Mouse (Mus musculus): Measurements from ENCODE around the gene Kif22. TPM values are rescaled to one million over a fixed set of nuclear protein-coding genes. Genes with fewer than 3 reads are reported as not detected.
A peak's percentile ranks its signal among the peaks of the same experiment; 100 is the strongest.

The Kif22 gene
- total and polyA plus RNA-seq, 3 experiments: 57.7 to 298 (median 119) TPM

DNA sequence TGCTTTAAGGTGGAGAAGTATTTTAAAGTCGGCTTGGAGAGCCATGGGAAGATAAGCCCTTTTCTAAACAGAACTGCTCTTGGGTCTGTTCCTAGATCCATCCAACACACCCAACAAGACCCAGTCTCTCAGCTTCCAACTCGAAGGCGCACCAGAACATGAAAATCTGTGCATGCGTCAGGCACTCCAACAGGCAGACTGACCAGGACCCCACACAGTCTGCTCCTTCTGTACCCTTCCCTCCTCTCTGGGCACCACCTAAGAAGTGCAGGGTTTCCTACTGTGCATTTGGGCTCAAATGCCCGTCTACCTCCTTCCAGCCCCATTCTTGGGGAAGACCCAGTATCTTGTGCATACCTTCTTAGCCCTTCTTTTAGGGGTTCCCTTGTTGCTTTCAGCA, 21.8 kb downstream of the Kif22 start:
- TF ChIP-seq ZMIZ1 (IDR thresholded peaks at IDR 0.05; ENCODE audit: low read depth, low read length) (0 out of 2 replicates have a peak, but pooled peaks have one; percentile 6), MAFK (IDR thresholded peaks at IDR 0.05; ENCODE audit: borderline replicate concordance, low read depth, low read length) (no peak)
- H3K4me1 ChIP-seq (ENCODE audit: control insufficient read depth in 1 of 2, insufficient read depth in 2 of 2, low read length in 2 of 2): peaks cover 0 to 17% of the 10 kb centered on the region in 2 experiments; a peak in 3 of 4 replicates
- no peaks in the 10 kb centered on the region for H3K27me3 ChIP-seq (ENCODE audit: control insufficient read depth in 1 of 2, insufficient read depth in 2 of 2, low read length in 2 of 2)
- H3K79me2 ChIP-seq (ENCODE audit: control insufficient read depth, insufficient read depth, low read length, poor library complexity): peaks cover 47% of the 10 kb centered on the region
- peak; percentile 38 for DNase-seq (ENCODE audit: low read depth, low spot score)
- H3K4me3 ChIP-seq (ENCODE audit: control insufficient read depth in 1 of 2, insufficient read depth in 1 of 2, low read depth in 2 of 2, low read length in 2 of 2): no peak overlapping the region
- H3K36me3 ChIP-seq (ENCODE audit: control insufficient read depth in 1 of 2, insufficient read depth in 2 of 2, low read length in 2 of 2): peaks cover 0 to 26% of the 10 kb centered on the region in 2 experiments; a peak in 3 of 4 replicates
- H3K9ac ChIP-seq (ENCODE audit: control insufficient read depth, low read depth, low read length, poor library complexity, severe bottlenecking): no peak overlapping the region
- no peaks in the 10 kb centered on the region for H3K9me3 ChIP-seq (replicated peaks; ENCODE audit: insufficient read depth, low read length)
- H3K27ac ChIP-seq (ENCODE audit: control insufficient read depth, low read depth, low read length): no peak overlapping the region

DNA sequence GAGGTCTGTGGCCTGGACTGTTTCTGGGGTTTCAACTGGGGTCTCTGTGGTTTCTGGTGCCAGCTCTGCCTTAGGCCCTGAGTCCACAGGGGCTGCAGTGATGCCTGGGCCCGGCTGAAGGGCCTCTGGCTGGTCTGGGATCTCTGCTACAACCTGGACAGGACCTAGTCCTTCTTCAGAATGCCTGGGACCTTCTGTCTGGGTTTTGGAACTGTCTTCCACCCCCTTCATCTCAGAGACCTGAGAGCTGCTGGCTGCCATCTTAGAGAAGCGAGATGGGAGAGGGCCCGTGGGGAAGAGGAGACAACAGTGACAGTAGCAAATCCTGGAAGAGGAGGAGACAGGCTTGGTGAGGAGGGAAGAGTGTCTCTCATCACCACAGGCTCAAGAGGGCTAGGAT, 22.2 kb downstream of the Kif22 start:
- peaks cover 0 to 19% of the 10 kb centered on the region in 2 experiments; a peak in 3 of 4 replicates for H3K4me1 ChIP-seq (ENCODE audit: control insufficient read depth in 1 of 2, insufficient read depth in 2 of 2, low read length in 2 of 2)
- no peak for DNase-seq (ENCODE audit: low read depth, low spot score)
- no peak overlapping the region for H3K27ac ChIP-seq (ENCODE audit: control insufficient read depth, low read depth, low read length)
- no peak overlapping the region for H3K4me3 ChIP-seq (ENCODE audit: control insufficient read depth in 1 of 2, insufficient read depth in 1 of 2, low read depth in 2 of 2, low read length in 2 of 2)
- no peaks in the 10 kb centered on the region for H3K27me3 ChIP-seq (ENCODE audit: control insufficient read depth in 1 of 2, insufficient read depth in 2 of 2, low read length in 2 of 2)
- H3K36me3 ChIP-seq (ENCODE audit: control insufficient read depth in 1 of 2, insufficient read depth in 2 of 2, low read length in 2 of 2): peaks cover 0 to 26% of the 10 kb centered on the region in 2 experiments; a peak in 3 of 4 replicates
- TF ChIP-seq NELFE (IDR thresholded peaks at IDR 0.05; ENCODE audit: low read depth, low read length): no peak
- TF ChIP-seq ZC3H11A (IDR thresholded peaks at IDR 0.05; ENCODE audit: low read depth, low read length): no peak
- no peak for TF ChIP-seq MEF2A (IDR thresholded peaks at IDR 0.05; ENCODE audit: extremely low read depth, insufficient replicate concordance, low read depth, low read length, poor library complexity, severe bottlenecking)
- no peak for TF ChIP-seq TCF12 (IDR thresholded peaks at IDR 0.05; ENCODE audit: low read depth, low read length)
- peaks cover 45% of the 10 kb centered on the region for H3K79me2 ChIP-seq (ENCODE audit: control insufficient read depth, insufficient read depth, low read length, poor library complexity)
- no peaks in the 10 kb centered on the region for H3K9me3 ChIP-seq (replicated peaks; ENCODE audit: insufficient read depth, low read length)
- H3K9ac ChIP-seq (ENCODE audit: control insufficient read depth, low read depth, low read length, poor library complexity, severe bottlenecking): no peak overlapping the region

DNA sequence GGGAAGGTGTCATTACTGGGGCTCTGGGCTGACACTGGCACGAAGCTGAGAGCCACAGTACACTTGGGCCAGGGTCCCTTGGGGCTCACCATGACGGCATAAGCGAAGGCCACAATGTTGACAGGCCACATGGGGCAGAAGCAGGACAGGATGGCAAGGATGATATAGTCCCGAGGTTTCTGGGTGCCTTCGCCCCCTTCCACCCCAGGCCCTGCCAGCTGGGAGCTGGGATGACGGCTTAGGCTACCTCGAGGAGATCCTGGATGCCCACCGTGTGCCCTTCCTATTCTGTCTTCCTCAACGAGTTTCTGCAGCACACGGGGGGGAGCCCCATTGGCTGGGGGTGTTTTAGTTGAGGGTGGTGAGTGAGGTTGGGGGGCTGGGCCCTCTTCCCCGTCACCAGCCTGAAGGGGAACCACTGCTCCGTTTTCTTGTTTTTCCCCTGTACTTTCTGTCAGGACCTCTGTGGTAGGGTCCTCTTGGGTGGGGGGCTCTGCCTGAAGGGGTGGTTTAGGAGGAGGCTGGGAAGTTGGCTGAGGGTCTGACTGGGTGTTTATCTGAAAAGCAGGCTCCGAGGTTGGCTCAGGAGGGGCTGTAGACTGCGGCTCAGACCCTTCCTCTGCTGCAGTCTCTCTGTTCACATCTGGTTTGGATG, 22.8 kb downstream of the Kif22 start:
- Histone ChIP-seq H3K27me3 (ENCODE audit: control insufficient read depth in 1 of 2, insufficient read depth in 2 of 2, low read length in 2 of 2) (no peaks in the 10 kb centered on the region), H3K36me3 (ENCODE audit: control insufficient read depth in 1 of 2, insufficient read depth in 2 of 2, low read length in 2 of 2) (peaks cover 0 to 26% of the 10 kb centered on the region in 2 experiments; a peak in 3 of 4 replicates), H3K9me3 (replicated peaks; ENCODE audit: insufficient read depth, low read length) (no peaks in the 10 kb centered on the region), H3K4me3 (ENCODE audit: control insufficient read depth in 1 of 2, insufficient read depth in 1 of 2, low read depth in 2 of 2, low read length in 2 of 2) (no peak overlapping the region), H3K9ac (ENCODE audit: control insufficient read depth, low read depth, low read length, poor library complexity, severe bottlenecking) (no peak overlapping the region), H3K4me1 (ENCODE audit: control insufficient read depth in 1 of 2, insufficient read depth in 2 of 2, low read length in 2 of 2) (peaks cover 0 to 21% of the 10 kb centered on the region in 2 experiments; a peak in 3 of 4 replicates), H3K27ac (ENCODE audit: control insufficient read depth, low read depth, low read length) (no peak overlapping the region), H3K79me2 (ENCODE audit: control insufficient read depth, insufficient read depth, low read length, poor library complexity) (peaks cover 41% of the 10 kb centered on the region)
- DNase-seq (ENCODE audit: low read depth, low spot score): no peak
- TF ChIP-seq MEF2A (IDR thresholded peaks at IDR 0.05; ENCODE audit: extremely low read depth, insufficient replicate concordance, low read depth, low read length, poor library complexity, severe bottlenecking) (no peak), MYB (IDR thresholded peaks at IDR 0.05; ENCODE audit: low read depth, low read length) (no peak), SIN3A (IDR thresholded peaks at IDR 0.05; ENCODE audit: low read length) (no peak), POLR2A (IDR thresholded peaks at IDR 0.05; ENCODE audit: control insufficient read depth in 1 of 2, insufficient read depth in 1 of 2, low read depth in 1 of 2, low read length in 2 of 2, poor library complexity in 1 of 2) (no peak), MAX (IDR thresholded peaks at IDR 0.05; ENCODE audit: low read length) (no peak), MYC (IDR thresholded peaks at IDR 0.05; ENCODE audit: low read depth, low read length) (no peak)
